Mouse (Mus musculus) G1E (cell line): ENCODE results near the gene Plxna1.

Source experiments
- CTCF ChIP-seq: IDR thresholded peaks from 2 replicates; pipeline ENCODE4 v1.5.1; 2012; ENCODE audit warnings: low read depth, low read length, inconsistent platforms, mixed read lengths
- GATA1 ChIP-seq: IDR thresholded peaks from 2 replicates; pipeline ENCODE4 v1.6.1; 2012; ENCODE audit warnings: borderline replicate concordance, low read length, inconsistent platforms, mixed read lengths
- GATA2 ChIP-seq: IDR thresholded peaks from 2 replicates; pipeline ENCODE4 v1.6.1; 2012; ENCODE audit warnings: low read depth, low read length, inconsistent platforms, borderline replicate concordance
- POLR2AphosphoS5 ChIP-seq: IDR thresholded peaks from 2 replicates; pipeline ENCODE4 v1.6.1; 2012; ENCODE audit warnings: low read depth, low read length, inconsistent platforms; ENCODE audit not compliant: insufficient replicate concordance

DNA sequence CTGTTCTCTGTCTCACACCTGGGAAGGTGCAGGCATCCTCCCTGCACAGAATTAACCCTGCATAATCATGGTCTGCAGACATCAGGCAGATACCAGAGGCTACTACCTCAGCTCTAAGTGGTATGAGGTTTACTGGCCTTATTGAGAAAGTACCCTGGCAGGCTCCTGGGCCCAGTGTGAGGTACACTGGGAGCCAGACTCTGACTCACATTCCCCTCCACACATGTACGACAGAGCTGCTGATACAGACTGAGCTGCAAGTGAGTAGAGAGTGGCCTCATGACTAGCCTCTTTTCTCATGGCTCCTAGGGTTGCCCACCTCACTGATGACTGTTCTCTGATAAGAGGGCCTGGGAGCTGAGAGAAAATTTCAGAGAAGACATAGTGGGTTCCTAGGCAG lies 24.5 kb upstream of the Plxna1 start:
- TF ChIP-seq CTCF (no peak), POLR2AphosphoS5 (no peak), GATA1 (no peak), GATA2 (no peak)
